Mouse (Mus musculus): ENCODE results near the gene Mfsd4a.

Mfsd4a gene

DNA sequence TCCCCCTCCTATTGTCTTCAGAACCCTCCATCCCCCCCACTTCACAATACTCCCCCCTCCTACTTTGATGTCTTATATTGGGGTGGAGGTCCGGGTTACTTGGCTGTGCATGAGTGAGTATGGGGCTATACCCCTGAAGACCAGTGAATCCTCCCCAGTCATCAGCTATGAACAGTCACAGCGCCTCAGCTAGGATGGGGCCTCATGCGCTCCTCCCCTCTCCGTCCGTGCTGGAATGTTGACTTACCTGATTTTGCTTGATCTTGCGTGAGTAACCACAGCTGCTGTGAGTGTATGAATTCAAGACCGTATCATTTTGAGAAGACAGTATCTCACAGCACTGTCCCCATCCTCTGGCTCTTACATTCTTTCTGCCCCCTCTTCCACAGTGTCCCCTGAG lies 48.0 kb downstream of the Mfsd4a start:
- in situ Hi-C loops (cut with MboI, MseI) = loop anchor here in 1 of 2 experiments (25.0 kb wide), 1 partner anchor 1117 kb away; the partner anchor contains the start of gene Ppp1r15b

DNA sequence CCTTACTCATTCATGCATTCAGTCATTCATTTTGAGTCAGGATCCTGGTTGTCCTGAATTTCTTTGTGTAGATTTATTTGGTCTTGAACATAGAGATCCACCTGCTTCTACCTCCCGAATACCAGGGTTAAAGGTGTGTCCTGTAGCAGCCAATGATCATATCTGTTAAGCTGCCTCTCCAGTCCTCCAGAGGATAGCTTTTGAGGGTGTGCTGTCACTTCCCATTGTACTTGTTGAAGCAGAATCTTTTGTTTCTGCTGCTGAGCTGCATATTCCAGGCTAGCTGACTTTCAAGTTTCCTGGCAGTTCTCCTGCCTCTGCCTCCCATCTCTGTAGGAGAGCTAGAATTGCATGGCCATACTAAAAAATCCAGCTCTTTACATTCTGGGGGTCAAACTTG lies 51.2 kb downstream of the Mfsd4a start:
- in situ Hi-C loops (cut with MboI, MseI) = loop anchor here in 1 of 2 experiments (25.0 kb wide), 1 partner anchor 1121 kb away; the partner anchor contains the start of gene Ppp1r15b

DNA sequence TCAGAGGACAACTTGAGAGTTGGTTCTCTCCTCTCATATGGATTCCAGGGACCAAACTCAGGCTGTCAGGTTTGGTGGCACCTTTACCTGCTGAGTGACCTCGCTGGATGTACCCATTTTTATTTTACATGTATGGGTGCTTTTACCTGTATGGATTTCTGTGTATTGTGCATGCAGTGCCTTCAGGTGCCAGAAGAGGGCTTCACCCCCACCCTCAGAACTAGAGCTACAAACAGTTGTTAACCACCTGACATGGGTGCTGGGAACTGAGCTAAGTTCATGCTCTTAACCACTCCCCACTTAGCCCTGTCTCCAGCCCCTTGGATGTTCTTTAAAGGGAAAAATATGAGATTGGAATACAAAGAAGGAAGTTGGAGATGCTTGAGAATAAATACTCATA lies 53.1 kb downstream of the Mfsd4a start:
- in situ Hi-C loops (cut with MboI, MseI) = loop anchor here in 1 of 2 experiments (25.0 kb wide), 1 partner anchor 1123 kb away; the partner anchor contains the start of gene Ppp1r15b

DNA sequence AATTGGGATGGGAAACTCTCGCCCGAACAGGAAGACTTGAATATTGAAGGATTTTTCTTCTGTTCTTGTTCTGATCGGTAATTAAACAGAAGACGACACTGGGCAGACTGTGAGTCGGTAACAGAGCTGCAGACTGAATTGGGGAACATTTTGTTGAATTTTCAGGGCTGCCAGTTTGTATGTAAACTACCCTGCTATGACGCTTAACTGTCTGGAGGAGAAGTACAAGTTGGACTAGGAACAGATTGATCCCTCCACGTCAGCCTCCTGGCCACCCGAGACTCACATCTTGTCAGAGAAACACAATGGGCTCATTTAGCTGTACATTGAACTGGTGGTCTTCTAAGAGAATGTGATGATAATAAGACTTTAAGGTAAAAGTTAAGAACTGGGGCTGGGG lies 55.0 kb downstream of the Mfsd4a start:
- in situ Hi-C loops (cut with MboI, MseI) = loop anchor here in 1 of 2 experiments (25.0 kb wide), 1 partner anchor 1124 kb away; the partner anchor contains the start of gene Ppp1r15b

DNA sequence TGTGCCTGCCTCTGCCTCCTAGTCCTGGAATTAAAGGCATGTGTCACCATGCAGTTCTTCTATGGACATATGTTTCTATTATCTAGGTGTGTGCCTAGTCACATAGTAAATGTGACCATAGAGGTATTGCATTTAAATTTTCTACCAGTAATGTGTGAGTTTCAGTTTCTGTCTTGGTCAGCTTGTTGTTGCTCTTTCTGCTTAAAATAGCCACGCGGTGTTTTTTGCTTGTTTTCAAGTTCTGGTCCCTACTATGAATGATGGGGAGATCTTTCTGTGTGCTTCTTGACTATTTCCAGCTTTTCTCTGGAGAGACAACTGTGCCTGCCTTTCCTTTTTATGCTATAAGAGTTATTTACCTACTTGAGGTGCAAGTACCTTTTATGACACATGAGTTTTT lies 56.1 kb downstream of the Mfsd4a start:
- in situ Hi-C loops (cut with MboI, MseI) = loop anchor here in 1 of 2 experiments (25.0 kb wide), 1 partner anchor 1126 kb away; the partner anchor contains the start of gene Ppp1r15b

DNA sequence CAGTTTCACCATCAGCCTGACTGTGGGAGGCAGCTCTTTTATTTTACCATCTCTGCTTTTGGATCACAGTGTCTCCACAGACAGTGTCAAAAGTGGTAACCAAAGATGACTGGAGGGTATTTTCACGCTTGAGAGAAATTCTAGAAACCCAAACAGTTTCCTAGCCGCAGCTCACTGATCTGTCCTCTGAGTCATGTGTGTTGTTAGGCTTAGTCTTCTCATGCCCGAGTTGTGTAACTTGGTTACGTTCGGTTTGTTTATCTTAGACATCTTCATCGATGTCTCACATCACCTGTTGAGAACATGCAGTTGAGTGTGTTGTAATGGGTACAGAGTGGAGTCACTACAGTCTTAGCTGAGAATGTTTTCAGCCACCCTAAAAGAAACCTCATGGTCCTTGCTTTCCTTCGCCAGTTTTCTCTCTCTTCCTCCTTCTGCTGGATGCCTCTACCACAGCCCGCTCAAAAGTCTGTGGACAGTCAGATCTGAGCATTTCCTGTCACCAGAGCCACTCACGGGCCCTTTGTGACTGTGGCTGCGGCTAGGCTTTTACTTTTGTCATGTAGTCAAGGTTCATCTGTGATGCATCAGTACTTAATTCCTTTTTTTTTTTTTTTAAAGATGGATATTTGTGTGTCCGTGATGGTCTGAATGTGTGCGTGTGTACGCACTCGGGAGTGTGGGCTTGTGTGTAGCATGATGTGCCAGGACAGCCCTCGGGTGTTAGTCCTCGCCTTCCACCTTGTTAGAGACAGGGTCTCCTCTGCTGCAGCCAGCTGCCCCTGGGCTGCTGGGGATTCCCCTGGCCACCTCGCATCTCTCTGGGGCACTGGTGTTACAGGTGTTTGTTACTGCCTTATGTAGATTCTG lies 57.0 kb downstream of the Mfsd4a start:
- in situ Hi-C loops (cut with MboI, MseI) = loop anchor here in 1 of 2 experiments (25.0 kb wide), 1 partner anchor 1126 kb away; the partner anchor contains the start of gene Ppp1r15b

DNA sequence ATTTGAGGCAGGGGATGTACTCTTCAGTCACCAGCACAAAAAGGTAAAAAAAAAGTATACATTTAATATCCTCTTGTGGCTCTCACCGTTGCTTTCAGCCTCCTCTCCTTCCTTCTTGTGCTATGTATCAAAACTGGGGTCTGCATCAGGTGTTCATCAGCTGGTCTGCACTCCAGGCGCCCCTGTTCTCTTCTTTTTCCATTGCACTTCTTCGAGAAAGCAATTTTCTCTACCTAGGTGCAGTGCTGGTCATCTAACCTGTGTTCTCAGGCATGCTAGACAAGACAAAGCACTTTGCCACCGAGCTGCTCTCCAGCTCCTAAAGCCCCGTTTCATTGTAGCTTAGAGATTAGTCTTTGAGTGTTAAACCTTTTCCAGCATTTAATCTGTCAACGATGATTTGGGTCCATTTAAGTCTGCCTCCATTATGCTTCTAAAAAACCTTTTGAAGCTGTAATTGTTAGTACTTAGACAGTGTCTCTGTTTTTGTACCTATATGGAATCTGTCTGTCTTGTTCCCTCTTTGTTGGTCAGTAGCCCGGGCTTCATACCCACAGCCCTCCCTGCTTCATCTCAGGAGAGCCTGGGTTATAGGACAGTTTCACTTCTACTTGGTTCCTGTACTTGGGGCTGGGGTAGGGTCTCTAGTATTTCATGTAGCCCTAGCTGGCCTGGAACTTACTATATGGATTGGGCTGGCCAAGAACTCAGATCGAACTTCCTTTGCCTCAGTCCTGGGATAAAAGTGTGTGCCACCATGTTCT lies 58.8 kb downstream of the Mfsd4a start:
- in situ Hi-C loops (cut with MboI, MseI) = loop anchor here (10.0 to 25.0 kb wide), 2 partner anchors 824 to 1128 kb away; partner anchors contain the start of gene Ppp1r15b (in 1 of the 2)

DNA sequence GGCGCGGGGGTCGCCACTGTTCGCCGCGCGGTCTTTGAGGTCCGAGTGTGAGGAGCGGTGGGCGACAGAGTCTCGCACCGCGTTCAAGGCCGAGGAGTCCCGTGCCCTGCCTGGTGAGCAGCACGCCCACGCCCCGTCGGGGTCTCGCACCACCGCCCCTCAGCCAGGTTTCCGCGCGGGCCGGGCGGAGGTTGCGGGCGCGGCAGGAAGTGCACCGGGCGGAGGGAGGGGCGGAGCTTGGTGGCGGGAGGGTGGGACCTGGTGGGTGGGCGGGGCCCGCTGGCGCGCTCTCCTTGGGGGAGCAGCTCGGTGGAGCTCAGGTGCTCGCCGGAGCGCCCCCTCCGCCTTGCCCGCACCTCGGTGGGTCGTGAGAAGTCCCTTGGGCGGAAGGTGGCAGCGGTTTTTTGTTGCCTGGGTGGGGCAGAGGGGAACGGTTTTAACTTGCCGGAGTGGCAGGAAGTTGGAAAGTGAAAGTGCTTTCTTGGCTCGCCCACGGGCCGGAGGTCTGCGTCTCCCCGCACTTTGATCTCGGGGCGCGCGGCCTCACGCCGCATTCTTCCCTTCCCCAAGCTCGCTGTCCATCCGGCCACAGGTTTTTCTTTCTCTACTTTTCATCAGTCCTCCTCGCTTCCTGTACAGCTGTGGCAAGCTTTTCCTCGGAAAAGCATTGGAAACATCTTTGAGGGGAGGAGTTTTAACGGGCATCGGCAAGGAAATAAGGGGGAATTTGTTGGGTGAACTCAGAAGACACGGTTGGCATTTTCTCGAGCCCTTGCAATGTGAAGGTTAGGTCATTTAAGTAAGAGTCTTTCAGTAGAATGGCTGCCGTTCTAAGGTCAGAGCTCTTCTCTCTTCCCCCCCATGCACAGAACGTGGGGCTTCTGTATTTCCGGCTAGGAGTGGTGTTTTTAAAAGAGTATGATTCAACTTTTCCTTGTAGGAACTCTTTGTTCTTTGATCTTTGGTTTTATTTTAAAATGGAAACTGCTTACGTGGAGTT lies 59.7 kb downstream of the Mfsd4a start:
- in situ Hi-C loops (cut with MboI, MseI) = loop anchor here (10.0 to 25.0 kb wide), 2 partner anchors 823 to 1129 kb away; partner anchors contain the start of gene Ppp1r15b (in 1 of the 2)

DNA sequence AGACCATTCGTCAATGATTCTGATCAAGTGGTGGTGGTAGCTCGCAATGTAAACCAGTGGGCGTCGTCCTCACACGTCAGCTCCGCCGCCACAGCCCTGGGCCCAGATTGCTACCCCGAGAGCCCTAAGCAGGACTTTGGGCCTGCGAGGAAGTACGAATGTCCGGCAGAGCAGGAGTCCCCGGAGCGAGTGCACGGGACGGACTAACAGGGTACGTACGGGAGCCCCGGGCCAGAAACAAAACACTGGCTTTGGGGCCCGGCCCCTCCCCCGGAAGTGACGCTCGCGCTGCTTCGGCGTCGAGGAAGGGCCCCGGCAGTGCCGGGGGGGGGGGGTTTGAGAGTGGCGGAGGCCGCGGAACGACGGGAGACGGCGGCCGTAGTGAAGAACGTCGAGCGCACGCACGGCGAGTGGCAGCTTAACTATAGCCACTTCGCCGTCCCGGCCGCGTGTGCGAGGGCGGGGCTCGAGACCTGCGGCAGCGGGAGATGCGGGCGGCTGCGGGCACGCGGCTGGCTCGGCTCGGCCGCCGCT lies 60.5 kb downstream of the Mfsd4a start, which contains the start of gene Elk4:
Gene Elk4, plus strand, starts transcription at position 326 of the 534 bp plus-strand sequence.
- in situ Hi-C loops (cut with MboI, MseI) = loop anchor here (10.0 to 25.0 kb wide), 2 partner anchors 823 to 1130 kb away; partner anchors contain the start of gene Ppp1r15b (in 1 of the 2)

DNA sequence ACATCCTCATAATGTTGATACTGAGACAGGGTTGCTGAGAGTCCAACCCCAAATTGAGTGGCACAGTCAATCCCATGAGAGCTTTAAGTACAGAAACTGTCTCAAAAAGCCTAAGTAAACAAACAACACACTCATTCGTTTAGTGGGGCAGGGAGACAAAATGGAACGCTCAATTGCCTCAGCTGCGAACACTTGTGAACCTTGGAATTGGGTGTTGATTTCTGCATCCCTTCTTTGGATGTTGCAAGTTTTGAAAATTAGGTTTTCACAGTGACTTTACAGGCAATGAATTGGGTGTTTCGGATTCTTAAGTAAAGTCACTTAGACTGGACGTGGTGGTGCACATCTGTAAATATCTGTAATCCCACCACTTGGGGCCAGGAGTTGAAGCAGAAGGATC lies 61.1 kb downstream of the Mfsd4a start:
- in situ Hi-C loops (cut with MboI, MseI) = loop anchor here (10.0 to 25.0 kb wide), 2 partner anchors 822 to 1131 kb away; partner anchors contain the start of gene Ppp1r15b (in 1 of the 2)

DNA sequence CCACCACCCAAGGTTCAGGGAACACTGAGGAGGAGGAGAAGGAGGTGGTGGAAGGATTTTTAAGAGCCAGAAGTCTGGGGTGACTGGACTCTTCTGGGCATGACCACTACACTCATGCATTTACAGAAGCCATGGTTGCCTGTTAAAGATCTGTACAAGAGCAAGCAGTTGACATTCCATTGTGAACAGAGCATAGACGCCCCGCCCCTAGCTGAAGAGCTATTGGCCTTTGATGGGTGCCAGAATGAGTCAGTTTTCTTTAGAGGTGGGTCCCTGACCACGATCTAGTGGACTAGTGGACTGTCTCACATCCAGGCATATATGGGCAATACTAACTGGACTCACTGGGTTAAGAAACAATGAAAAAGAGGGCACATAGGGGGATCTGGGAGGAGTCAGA lies 61.8 kb downstream of the Mfsd4a start:
- in situ Hi-C loops (cut with MboI, MseI) = loop anchor here (10.0 to 25.0 kb wide), 2 partner anchors 821 to 1131 kb away; partner anchors contain the start of gene Ppp1r15b (in 1 of the 2)

DNA sequence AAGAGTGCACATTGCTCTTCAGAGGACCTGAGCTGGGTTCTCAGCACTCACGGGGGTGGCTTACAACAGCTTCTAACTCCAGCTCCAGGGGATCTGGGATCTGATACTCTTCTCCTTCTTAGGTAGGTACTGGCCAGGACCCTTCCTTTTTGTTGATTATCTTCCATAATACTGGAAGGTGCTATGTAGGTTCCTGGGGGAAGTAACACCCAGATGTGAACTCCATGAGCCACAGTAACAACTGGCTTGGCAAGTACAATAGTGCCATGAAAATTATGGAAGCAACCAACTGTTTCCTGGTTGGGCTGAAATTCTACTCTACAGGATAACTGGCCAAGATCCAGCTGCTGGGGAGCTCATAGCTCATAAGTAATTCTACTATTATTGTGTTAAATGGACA lies 62.4 kb downstream of the Mfsd4a start:
- in situ Hi-C loops (cut with MboI, MseI) = loop anchor here (10.0 to 25.0 kb wide), 2 partner anchors 821 to 1132 kb away; partner anchors contain the start of gene Ppp1r15b (in 1 of the 2)

DNA sequence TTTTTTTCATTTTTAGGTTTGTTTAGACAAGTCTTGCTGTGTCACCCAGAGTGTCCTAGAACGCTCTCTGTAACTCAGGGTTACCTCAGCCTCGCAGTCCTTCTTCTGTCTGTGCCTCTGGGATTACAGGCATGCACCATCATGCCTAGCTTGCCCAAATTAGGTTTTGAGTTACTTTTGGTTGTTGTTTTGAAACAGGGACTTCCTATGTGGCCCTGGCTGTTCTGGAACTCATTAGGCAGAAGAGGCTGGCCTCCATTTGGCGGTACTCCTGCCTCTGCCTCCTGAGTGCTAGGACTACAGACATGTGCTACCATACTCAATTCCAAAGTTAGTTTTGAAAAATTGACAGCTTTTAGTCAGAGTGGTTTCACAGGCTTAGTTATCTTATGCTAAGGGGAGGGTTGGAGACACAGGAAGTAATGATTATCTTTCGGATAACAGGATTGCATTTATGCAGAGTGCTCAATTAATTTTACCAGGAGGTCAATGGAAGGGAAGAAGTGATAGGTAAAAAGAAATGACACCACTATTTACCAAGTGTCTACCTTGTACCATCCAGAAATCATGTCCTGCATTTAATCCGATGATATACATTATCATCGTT lies 63.2 kb downstream of the Mfsd4a start:
- in situ Hi-C loops (cut with MboI, MseI) = loop anchor here (10.0 to 25.0 kb wide), 2 partner anchors 820 to 1133 kb away; partner anchors contain the start of gene Ppp1r15b (in 1 of the 2)

DNA sequence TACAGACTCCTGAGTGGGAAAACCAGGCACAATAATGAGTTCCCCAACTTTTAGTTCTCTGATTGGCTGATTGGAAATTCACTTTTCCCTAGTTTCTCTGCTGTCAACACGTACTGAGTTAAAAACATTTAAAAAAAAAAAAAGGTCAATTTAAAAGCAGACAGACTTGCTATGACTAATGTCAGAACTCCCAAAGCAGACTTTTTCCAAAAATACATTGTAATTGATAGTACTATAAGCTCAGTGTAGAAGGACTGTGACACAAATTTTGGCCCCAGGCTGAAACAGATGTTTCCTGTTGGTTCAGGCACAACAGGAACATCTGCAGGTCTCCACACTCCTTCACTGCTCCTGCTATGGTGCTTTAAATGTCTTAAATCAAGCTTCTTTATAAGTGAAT lies 64.0 kb downstream of the Mfsd4a start:
- in situ Hi-C loops (cut with MboI, MseI) = loop anchor here (10.0 to 25.0 kb wide), 2 partner anchors 819 to 1133 kb away; partner anchors contain the start of gene Ppp1r15b (in 1 of the 2)

DNA sequence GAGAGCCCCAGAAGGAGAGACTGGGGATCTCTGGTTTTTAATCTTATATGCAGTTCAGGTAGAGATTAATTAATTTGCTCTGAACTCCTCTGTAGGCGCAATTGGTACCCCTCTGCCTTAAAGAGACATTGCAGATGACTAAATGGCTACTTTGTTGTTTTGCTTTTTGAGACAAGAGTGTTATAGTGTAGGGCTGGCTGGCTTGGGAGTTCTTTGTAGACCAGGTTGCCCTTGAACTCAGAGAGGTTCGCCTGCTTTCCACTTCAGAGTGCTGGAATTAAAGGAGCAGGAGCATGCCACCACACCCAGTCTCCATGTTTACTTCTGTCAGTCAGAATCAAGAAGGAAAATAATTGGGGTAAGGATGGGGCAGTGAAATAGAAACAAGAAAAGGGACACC lies 64.8 kb downstream of the Mfsd4a start:
- in situ Hi-C loops (cut with MboI, MseI) = loop anchor here (10.0 to 25.0 kb wide), 2 partner anchors 818 to 1134 kb away; partner anchors contain the start of gene Ppp1r15b (in 1 of the 2)

DNA sequence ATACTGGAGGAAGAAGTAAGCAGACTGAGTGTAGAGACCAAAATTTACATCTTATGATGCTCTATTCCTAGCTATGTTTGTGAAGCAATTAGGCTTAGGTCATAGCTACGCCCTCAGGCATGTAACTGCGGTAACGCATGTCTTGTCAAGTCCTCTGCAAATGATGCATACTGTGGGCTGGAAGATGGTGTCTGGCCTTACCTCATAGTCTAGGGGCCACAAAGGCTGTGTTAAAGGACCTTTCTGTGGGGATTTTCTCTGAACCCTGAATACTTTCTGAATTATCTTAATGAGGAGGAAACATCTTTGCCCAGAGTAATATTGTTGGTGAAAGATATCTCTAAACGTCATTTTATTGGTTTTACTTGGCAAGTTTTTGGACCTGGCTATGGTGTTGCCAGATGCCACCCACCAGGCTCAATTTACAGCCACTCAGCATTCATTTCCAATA lies 66.0 kb downstream of the Mfsd4a start:
- in situ Hi-C loops (cut with MboI, MseI) = loop anchor here (10.0 to 25.0 kb wide), 2 partner anchors 817 to 1135 kb away; partner anchors contain the start of gene Ppp1r15b (in 1 of the 2)

DNA sequence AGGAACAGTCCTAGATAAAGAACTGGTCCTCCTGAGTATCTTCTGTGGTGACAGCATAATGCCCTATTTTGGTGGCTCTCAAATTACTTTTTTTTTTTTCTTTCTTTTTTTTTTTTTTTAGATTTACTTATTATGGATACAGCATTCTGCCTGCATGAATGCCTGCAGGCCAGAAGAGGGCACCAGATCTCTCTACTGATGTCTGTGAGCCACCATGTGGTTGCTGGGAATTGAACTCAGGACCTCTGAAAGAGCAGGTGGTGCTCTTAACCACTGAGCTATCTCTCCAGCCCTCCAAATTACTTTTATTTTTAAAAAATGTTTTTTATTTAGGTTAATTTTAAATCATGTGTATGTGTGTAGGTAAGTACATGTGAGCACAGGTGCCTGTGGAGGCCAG lies 67.4 kb downstream of the Mfsd4a start:
- in situ Hi-C loops (cut with MboI, MseI) = loop anchor here (10.0 to 25.0 kb wide), 2 partner anchors 816 to 1137 kb away; partner anchors contain the start of gene Ppp1r15b (in 1 of the 2)

DNA sequence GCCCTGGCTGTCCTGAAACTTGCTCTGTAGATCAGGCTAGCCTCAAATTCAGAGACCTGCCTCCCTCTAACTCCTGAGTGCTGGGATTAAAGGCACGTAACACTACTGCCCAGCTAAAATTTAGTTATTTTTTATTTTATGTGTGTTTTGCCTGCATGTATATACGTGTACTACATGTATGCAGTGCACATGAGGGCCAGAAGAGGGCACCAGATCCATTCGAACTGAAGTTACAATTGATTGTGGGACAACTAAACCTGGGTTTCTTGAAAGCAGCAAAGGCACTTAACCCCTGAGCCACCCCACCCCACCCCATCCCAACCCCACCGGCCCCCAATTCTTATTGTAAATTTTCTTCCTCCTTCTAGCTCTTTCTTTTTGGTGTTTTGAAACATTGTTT lies 72.8 kb downstream of the Mfsd4a start:
- in situ Hi-C loops (cut with MboI, MseI) = loop anchor here (5.0 to 10.0 kb wide), 4 partner anchors 47 to 160 kb away; no protein-coding TSS in a partner anchor
